Mouse (Mus musculus): ENCODE data around the gene Lce1k. TPM values are rescaled to one million over a fixed set of nuclear protein-coding genes. Genes with fewer than 3 reads are reported as not detected.

The Lce1k gene
- total and polyA plus RNA-seq, 3 experiments = not detected

- H3K9me3 ChIP-seq (replicated peaks; ENCODE audit: insufficient read depth, low read length) = no peaks in the 10 kb centered on the region
- H3K79me2 ChIP-seq (ENCODE audit: control insufficient read depth, insufficient read depth, low read length, poor library complexity) = no peaks in the 10 kb centered on the region
- TF ChIP-seq USF2 (IDR thresholded peaks at IDR 0.05; ENCODE audit: borderline replicate concordance in 1 of 2, insufficient read depth in 1 of 2, low read depth in 1 of 2, low read length in 2 of 2) (no peak), CTCF (IDR thresholded peaks at IDR 0.05 in 2 of 3, conservative IDR thresholded peaks at IDR 0.05 in 1 of 3; ENCODE audit: control insufficient read depth in 1 of 3, insufficient read depth in 1 of 3, low read depth in 2 of 3, low read length in 3 of 3, poor library complexity in 1 of 3, severe bottlenecking in 1 of 3) (peak in 2 of 3 experiments; percentile 16 to 39; a peak in 3 of 6 replicates), RAD21 (IDR thresholded peaks at IDR 0.05; ENCODE audit: low read depth, low read length) (peak; percentile 29)
- H3K4me3 ChIP-seq (ENCODE audit: control insufficient read depth in 1 of 2, insufficient read depth in 1 of 2, low read depth in 2 of 2, low read length in 2 of 2) = no peak overlapping the region
- H3K27ac ChIP-seq (ENCODE audit: control insufficient read depth, low read depth, low read length) = no peak overlapping the region
- no peaks in the 10 kb centered on the region for H3K4me1 ChIP-seq (ENCODE audit: control insufficient read depth in 1 of 2, insufficient read depth in 2 of 2, low read length in 2 of 2)
- no peaks in the 10 kb centered on the region for H3K36me3 ChIP-seq (ENCODE audit: control insufficient read depth in 1 of 2, insufficient read depth in 2 of 2, low read length in 2 of 2)
- DNase-seq (ENCODE audit: low read depth, low spot score) = peak; percentile 7
- no peaks in the 10 kb centered on the region for H3K27me3 ChIP-seq (ENCODE audit: control insufficient read depth in 1 of 2, insufficient read depth in 2 of 2, low read length in 2 of 2)
- no peak overlapping the region for H3K9ac ChIP-seq (ENCODE audit: control insufficient read depth, low read depth, low read length, poor library complexity, severe bottlenecking)
Measured at GRCm38 (mm10) chr3:92771573-92771972, 36.1 kb downstream of the Lce1k start.

DNA sequence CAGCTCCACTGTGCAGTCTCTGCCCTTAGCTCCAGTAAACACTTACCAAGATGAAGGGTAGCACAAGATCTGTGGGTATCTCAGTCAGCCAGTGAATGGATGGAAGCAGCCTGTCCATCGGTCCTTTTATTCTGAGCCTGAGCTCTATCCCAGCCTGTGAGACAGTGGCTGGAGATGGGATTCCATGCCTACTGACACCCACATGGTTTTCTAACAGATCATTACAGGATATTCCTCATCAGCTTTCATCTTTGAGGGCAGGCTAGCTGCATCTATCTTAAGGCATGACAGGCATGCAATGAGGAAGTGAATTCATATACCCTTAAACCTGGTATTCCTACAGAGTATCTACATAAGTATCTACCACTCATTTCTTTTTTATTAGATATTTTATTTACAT, 42.7 kb downstream of the Lce1k start, which contains the start of gene Lce1h:
Lce1h (minus strand) TSS at position 101 of the 400 bp plus-strand sequence.
- no peak for TF ChIP-seq CHD2 (IDR thresholded peaks at IDR 0.05; ENCODE audit: low read length)
- no peak for TF ChIP-seq POLR2AphosphoS5 (IDR thresholded peaks at IDR 0.05; ENCODE audit: borderline replicate concordance, low read depth, low read length)
- no peak for TF ChIP-seq MAZ (IDR thresholded peaks at IDR 0.05; ENCODE audit: low read depth, low read length)
- no peak for TF ChIP-seq ZC3H11A (IDR thresholded peaks at IDR 0.05; ENCODE audit: low read depth, low read length)
- no peak for TF ChIP-seq CTCF (IDR thresholded peaks at IDR 0.05 in 2 of 3, conservative IDR thresholded peaks at IDR 0.05 in 1 of 3; ENCODE audit: control insufficient read depth in 1 of 3, insufficient read depth in 1 of 3, low read depth in 2 of 3, low read length in 3 of 3, poor library complexity in 1 of 3, severe bottlenecking in 1 of 3)
- no peak for TF ChIP-seq RCOR1 (IDR thresholded peaks at IDR 0.05; ENCODE audit: low read depth, low read length)
- TF ChIP-seq RAD21 (IDR thresholded peaks at IDR 0.05; ENCODE audit: low read depth, low read length) = no peak
- no peak for TF ChIP-seq ETS1 (IDR thresholded peaks at IDR 0.05; ENCODE audit: low read depth, low read length)
- TF ChIP-seq KAT2A (conservative IDR thresholded peaks at IDR 0.05; ENCODE audit: low read depth, low read length) = no peak
- no peak for TF ChIP-seq JUND (IDR thresholded peaks at IDR 0.05; ENCODE audit: low read depth, low read length)
- no peak for TF ChIP-seq GABPA (IDR thresholded peaks at IDR 0.05; ENCODE audit: low read depth, low read length)
- Histone ChIP-seq H3K4me3 (ENCODE audit: control insufficient read depth in 1 of 2, insufficient read depth in 1 of 2, low read depth in 2 of 2, low read length in 2 of 2) (no peak within 1 kb of the TSS), H3K27me3 (ENCODE audit: control insufficient read depth in 1 of 2, insufficient read depth in 2 of 2, low read length in 2 of 2) (no peaks in the 10 kb centered on the region), H3K36me3 (ENCODE audit: control insufficient read depth in 1 of 2, insufficient read depth in 2 of 2, low read length in 2 of 2) (no peaks in the 10 kb centered on the region), H3K4me1 (ENCODE audit: control insufficient read depth in 1 of 2, insufficient read depth in 2 of 2, low read length in 2 of 2) (no peaks in the 10 kb centered on the region), H3K9ac (ENCODE audit: control insufficient read depth, low read depth, low read length, poor library complexity, severe bottlenecking) (no peak within 1 kb of the TSS), H3K9me3 (replicated peaks; ENCODE audit: insufficient read depth, low read length) (no peaks in the 10 kb centered on the region), H3K79me2 (ENCODE audit: control insufficient read depth, insufficient read depth, low read length, poor library complexity) (no peaks in the 10 kb centered on the region), H3K27ac (ENCODE audit: control insufficient read depth, low read depth, low read length) (no peak within 1 kb of the TSS)
- DNase-seq (ENCODE audit: low read depth, low spot score) = no peak

Other genes starting within 250 kb of the Lce1k start
- not detected in 2 replicates for gene Ivl, start 234.2 kb downstream of the Lce1k start, total RNA-seq (2012; rRNA removed)
- gene Ivl, start 234.2 kb downstream of the Lce1k start, polyA plus RNA-seq (2012; ENCODE audit: insufficient read depth in 1 of 2, insufficient read length in 2 of 2, low read depth in 1 of 2, low replicate concordance in 2 of 2, missing spikeins in 1 of 2) = not detected
- not detected in 2 replicates for gene Smcp, start 218.9 kb downstream of the Lce1k start, total RNA-seq (2012; rRNA removed)
- gene Smcp, start 218.9 kb downstream of the Lce1k start, polyA plus RNA-seq (2012; ENCODE audit: insufficient read depth in 1 of 2, insufficient read length in 2 of 2, low read depth in 1 of 2, low replicate concordance in 2 of 2, missing spikeins in 1 of 2) = not detected
- gene 2210017I01Rik, start 200.4 kb downstream of the Lce1k start, total RNA-seq (2012; rRNA removed) = not detected in 2 replicates
- gene 2210017I01Rik, start 200.4 kb downstream of the Lce1k start, polyA plus RNA-seq (2012; ENCODE audit: insufficient read depth in 1 of 2, insufficient read length in 2 of 2, low read depth in 1 of 2, low replicate concordance in 2 of 2, missing spikeins in 1 of 2) = not detected
- gene Lce6a, start 186.2 kb downstream of the Lce1k start, total RNA-seq (2012; rRNA removed) = not detected in 2 replicates
- gene Lce6a, start 186.2 kb downstream of the Lce1k start, polyA plus RNA-seq (2012; ENCODE audit: insufficient read depth in 1 of 2, insufficient read length in 2 of 2, low read depth in 1 of 2, low replicate concordance in 2 of 2, missing spikeins in 1 of 2) = not detected
- gene Lce1a1, start 159.6 kb downstream of the Lce1k start, total RNA-seq (2012; rRNA removed) = not detected in 2 replicates
- not detected for gene Lce1a1, start 159.6 kb downstream of the Lce1k start, polyA plus RNA-seq (2012; ENCODE audit: insufficient read depth in 1 of 2, insufficient read length in 2 of 2, low read depth in 1 of 2, low replicate concordance in 2 of 2, missing spikeins in 1 of 2)
- not detected in 2 replicates for gene Lce1b, start 151.0 kb downstream of the Lce1k start, total RNA-seq (2012; rRNA removed)
- gene Lce1b, start 151.0 kb downstream of the Lce1k start, polyA plus RNA-seq (2012; ENCODE audit: insufficient read depth in 1 of 2, insufficient read length in 2 of 2, low read depth in 1 of 2, low replicate concordance in 2 of 2, missing spikeins in 1 of 2) = not detected
- gene Lce1a2, start 137.6 kb downstream of the Lce1k start, total RNA-seq (2012; rRNA removed) = not detected in 2 replicates
- gene Lce1a2, start 137.6 kb downstream of the Lce1k start, polyA plus RNA-seq (2012; ENCODE audit: insufficient read depth in 1 of 2, insufficient read length in 2 of 2, low read depth in 1 of 2, low replicate concordance in 2 of 2, missing spikeins in 1 of 2) = not detected
- gene Lce1c, start 128.6 kb downstream of the Lce1k start, total RNA-seq (2012; rRNA removed) = not detected in 2 replicates
- not detected for gene Lce1c, start 128.6 kb downstream of the Lce1k start, polyA plus RNA-seq (2012; ENCODE audit: insufficient read depth in 1 of 2, insufficient read length in 2 of 2, low read depth in 1 of 2, low replicate concordance in 2 of 2, missing spikeins in 1 of 2)
- gene Lce1d, start 120.7 kb downstream of the Lce1k start, total RNA-seq (2012; rRNA removed) = not detected in 2 replicates
- not detected for gene Lce1d, start 120.7 kb downstream of the Lce1k start, polyA plus RNA-seq (2012; ENCODE audit: insufficient read depth in 1 of 2, insufficient read length in 2 of 2, low read depth in 1 of 2, low replicate concordance in 2 of 2, missing spikeins in 1 of 2)
- not detected in 2 replicates for gene Lce1e, start 98.8 kb downstream of the Lce1k start, total RNA-seq (2012; rRNA removed)
- not detected for gene Lce1e, start 98.8 kb downstream of the Lce1k start, polyA plus RNA-seq (2012; ENCODE audit: insufficient read depth in 1 of 2, insufficient read length in 2 of 2, low read depth in 1 of 2, low replicate concordance in 2 of 2, missing spikeins in 1 of 2)
- gene Lce1f, start 87.5 kb downstream of the Lce1k start, total RNA-seq (2012; rRNA removed) = not detected in 2 replicates
- not detected for gene Lce1f, start 87.5 kb downstream of the Lce1k start, polyA plus RNA-seq (2012; ENCODE audit: insufficient read depth in 1 of 2, insufficient read length in 2 of 2, low read depth in 1 of 2, low replicate concordance in 2 of 2, missing spikeins in 1 of 2)
- not detected in 2 replicates for gene Gm38119, start 68.8 kb downstream of the Lce1k start, total RNA-seq (2012; rRNA removed)
- not detected for gene Gm38119, start 68.8 kb downstream of the Lce1k start, polyA plus RNA-seq (2012; ENCODE audit: insufficient read depth in 1 of 2, insufficient read length in 2 of 2, low read depth in 1 of 2, low replicate concordance in 2 of 2, missing spikeins in 1 of 2)
- gene Lce1g, start 55.6 kb downstream of the Lce1k start, total RNA-seq (2012; rRNA removed) = not detected in 2 replicates
- gene Lce1g, start 55.6 kb downstream of the Lce1k start, polyA plus RNA-seq (2012; ENCODE audit: insufficient read depth in 1 of 2, insufficient read length in 2 of 2, low read depth in 1 of 2, low replicate concordance in 2 of 2, missing spikeins in 1 of 2) = not detected
- not detected in 2 replicates for gene Lce1h, start 42.8 kb downstream of the Lce1k start, total RNA-seq (2012; rRNA removed)
- not detected for gene Lce1h, start 42.8 kb downstream of the Lce1k start, polyA plus RNA-seq (2012; ENCODE audit: insufficient read depth in 1 of 2, insufficient read length in 2 of 2, low read depth in 1 of 2, low replicate concordance in 2 of 2, missing spikeins in 1 of 2)
- gene Lce1i, start 29.0 kb downstream of the Lce1k start, total RNA-seq (2012; rRNA removed) = not detected in 2 replicates
- not detected for gene Lce1i, start 29.0 kb downstream of the Lce1k start, polyA plus RNA-seq (2012; ENCODE audit: insufficient read depth in 1 of 2, insufficient read length in 2 of 2, low read depth in 1 of 2, low replicate concordance in 2 of 2, missing spikeins in 1 of 2)
- gene Lce1j, start 17.4 kb downstream of the Lce1k start, total RNA-seq (2012; rRNA removed) = not detected in 2 replicates
- gene Lce1j, start 17.4 kb downstream of the Lce1k start, polyA plus RNA-seq (2012; ENCODE audit: insufficient read depth in 1 of 2, insufficient read length in 2 of 2, low read depth in 1 of 2, low replicate concordance in 2 of 2, missing spikeins in 1 of 2) = not detected
- gene Kprp, start 19.4 kb upstream of the Lce1k start, total RNA-seq (2012; rRNA removed) = not detected in 2 replicates
- not detected for gene Kprp, start 19.4 kb upstream of the Lce1k start, polyA plus RNA-seq (2012; ENCODE audit: insufficient read depth in 1 of 2, insufficient read length in 2 of 2, low read depth in 1 of 2, low replicate concordance in 2 of 2, missing spikeins in 1 of 2)
- gene Lce1l, start 43.4 kb upstream of the Lce1k start, total RNA-seq (2012; rRNA removed) = not detected in 2 replicates
- gene Lce1l, start 43.4 kb upstream of the Lce1k start, polyA plus RNA-seq (2012; ENCODE audit: insufficient read depth in 1 of 2, insufficient read length in 2 of 2, low read depth in 1 of 2, low replicate concordance in 2 of 2, missing spikeins in 1 of 2) = not detected
- gene 2310050C09Rik, start 62.3 kb upstream of the Lce1k start, total RNA-seq (2012; rRNA removed) = not detected in 2 replicates
- not detected for gene 2310050C09Rik, start 62.3 kb upstream of the Lce1k start, polyA plus RNA-seq (2012; ENCODE audit: insufficient read depth in 1 of 2, insufficient read length in 2 of 2, low read depth in 1 of 2, low replicate concordance in 2 of 2, missing spikeins in 1 of 2)
- not detected in 2 replicates for gene Lce3a, start 118.3 kb upstream of the Lce1k start, total RNA-seq (2012; rRNA removed)
- gene Lce3a, start 118.3 kb upstream of the Lce1k start, polyA plus RNA-seq (2012; ENCODE audit: insufficient read depth in 1 of 2, insufficient read length in 2 of 2, low read depth in 1 of 2, low replicate concordance in 2 of 2, missing spikeins in 1 of 2) = not detected
- gene Lce3b, start 125.1 kb upstream of the Lce1k start, total RNA-seq (2012; rRNA removed) = not detected in 2 replicates
- gene Lce3b, start 125.1 kb upstream of the Lce1k start, polyA plus RNA-seq (2012; ENCODE audit: insufficient read depth in 1 of 2, insufficient read length in 2 of 2, low read depth in 1 of 2, low replicate concordance in 2 of 2, missing spikeins in 1 of 2) = not detected
- not detected in 2 replicates for gene Lce3c, start 136.6 kb upstream of the Lce1k start, total RNA-seq (2012; rRNA removed)
- gene Lce3c, start 136.6 kb upstream of the Lce1k start, polyA plus RNA-seq (2012; ENCODE audit: insufficient read depth in 1 of 2, insufficient read length in 2 of 2, low read depth in 1 of 2, low replicate concordance in 2 of 2, missing spikeins in 1 of 2) = not detected
- gene Lce3d, start 149.5 kb upstream of the Lce1k start, total RNA-seq (2012; rRNA removed) = not detected in 2 replicates
- gene Lce3d, start 149.5 kb upstream of the Lce1k start, polyA plus RNA-seq (2012; ENCODE audit: insufficient read depth in 1 of 2, insufficient read length in 2 of 2, low read depth in 1 of 2, low replicate concordance in 2 of 2, missing spikeins in 1 of 2) = not detected
- not detected in 2 replicates for gene Lce3e, start 159.2 kb upstream of the Lce1k start, total RNA-seq (2012; rRNA removed)
- gene Lce3e, start 159.2 kb upstream of the Lce1k start, polyA plus RNA-seq (2012; ENCODE audit: insufficient read depth in 1 of 2, insufficient read length in 2 of 2, low read depth in 1 of 2, low replicate concordance in 2 of 2, missing spikeins in 1 of 2) = not detected
- not detected in 2 replicates for gene Lce3f, start 184.3 kb upstream of the Lce1k start, total RNA-seq (2012; rRNA removed)
- not detected for gene Lce3f, start 184.3 kb upstream of the Lce1k start, polyA plus RNA-seq (2012; ENCODE audit: insufficient read depth in 1 of 2, insufficient read length in 2 of 2, low read depth in 1 of 2, low replicate concordance in 2 of 2, missing spikeins in 1 of 2)
- gene Crct1, start 207.8 kb upstream of the Lce1k start, total RNA-seq (2012; rRNA removed) = not detected in 2 replicates
- not detected for gene Crct1, start 207.8 kb upstream of the Lce1k start, polyA plus RNA-seq (2012; ENCODE audit: insufficient read depth in 1 of 2, insufficient read length in 2 of 2, low read depth in 1 of 2, low replicate concordance in 2 of 2, missing spikeins in 1 of 2)
- gene Lce1m, start 211.2 kb upstream of the Lce1k start, total RNA-seq (2012; rRNA removed) = not detected in 2 replicates
- not detected for gene Lce1m, start 211.2 kb upstream of the Lce1k start, polyA plus RNA-seq (2012; ENCODE audit: insufficient read depth in 1 of 2, insufficient read length in 2 of 2, low read depth in 1 of 2, low replicate concordance in 2 of 2, missing spikeins in 1 of 2)

Data from MEL (cell line).